Mouse (Mus musculus) urinary bladder, postnatal 25 days (tissue): Measurements from ENCODE around the gene Nxf1.
"Not testable (repeated sequence)": the region's sequence is repeated elsewhere in the genome, so short reads cannot be mapped to it uniquely, and the experiment has no call there.

Experiments used
- DNase-seq: peaks from one replicate; pipeline ENCODE4 v3.0.0; 2022; ENCODE audit warnings: low spot score

Gene Nxf1

DNA sequence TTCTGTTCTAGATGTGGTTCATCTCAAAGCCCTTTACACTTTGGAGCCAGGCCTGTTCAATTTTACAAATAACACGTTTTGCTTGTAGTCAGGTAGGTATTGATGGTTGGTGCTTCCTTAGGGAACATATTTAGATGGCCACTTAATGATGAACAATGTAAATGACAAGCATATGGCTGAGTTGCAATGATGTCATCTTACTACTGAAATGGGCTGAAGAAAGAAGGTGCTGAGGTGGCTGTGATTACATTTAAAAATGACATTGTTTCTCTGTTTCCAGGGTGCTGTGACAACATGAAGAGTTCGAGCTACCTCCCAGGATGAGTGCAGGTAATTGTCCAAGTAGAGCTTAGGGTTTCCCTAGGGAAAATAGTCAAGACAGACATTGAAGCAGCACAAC, 32.5 kb upstream of the Nxf1 start:
- DNase-seq = no peak

DNA sequence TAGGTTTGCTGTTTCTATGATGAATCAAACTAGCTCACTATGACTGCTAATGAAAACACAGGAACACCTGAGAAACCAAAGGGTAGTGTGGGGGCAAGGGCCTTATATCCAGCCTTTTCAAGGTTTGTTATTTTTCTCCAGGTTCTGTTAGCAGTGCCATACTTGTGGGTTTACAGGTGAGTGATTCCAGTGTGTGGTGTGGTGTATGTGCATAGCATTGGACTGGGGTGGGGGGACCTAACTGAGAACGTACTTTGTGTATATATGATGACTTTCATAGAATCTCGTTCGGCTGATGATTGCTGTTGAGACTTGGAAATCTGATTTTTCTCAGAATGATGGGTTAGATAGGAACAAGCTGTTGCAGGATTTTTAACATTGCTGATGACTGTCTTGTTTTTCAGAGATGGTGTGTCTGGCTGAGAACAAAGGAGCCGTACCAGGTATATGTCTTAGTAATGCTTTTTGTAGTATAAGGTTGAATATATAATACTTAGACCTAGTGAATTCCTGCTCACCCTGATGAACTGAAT, 31.7 kb upstream of the Nxf1 start:
- DNase-seq = no peak

DNA sequence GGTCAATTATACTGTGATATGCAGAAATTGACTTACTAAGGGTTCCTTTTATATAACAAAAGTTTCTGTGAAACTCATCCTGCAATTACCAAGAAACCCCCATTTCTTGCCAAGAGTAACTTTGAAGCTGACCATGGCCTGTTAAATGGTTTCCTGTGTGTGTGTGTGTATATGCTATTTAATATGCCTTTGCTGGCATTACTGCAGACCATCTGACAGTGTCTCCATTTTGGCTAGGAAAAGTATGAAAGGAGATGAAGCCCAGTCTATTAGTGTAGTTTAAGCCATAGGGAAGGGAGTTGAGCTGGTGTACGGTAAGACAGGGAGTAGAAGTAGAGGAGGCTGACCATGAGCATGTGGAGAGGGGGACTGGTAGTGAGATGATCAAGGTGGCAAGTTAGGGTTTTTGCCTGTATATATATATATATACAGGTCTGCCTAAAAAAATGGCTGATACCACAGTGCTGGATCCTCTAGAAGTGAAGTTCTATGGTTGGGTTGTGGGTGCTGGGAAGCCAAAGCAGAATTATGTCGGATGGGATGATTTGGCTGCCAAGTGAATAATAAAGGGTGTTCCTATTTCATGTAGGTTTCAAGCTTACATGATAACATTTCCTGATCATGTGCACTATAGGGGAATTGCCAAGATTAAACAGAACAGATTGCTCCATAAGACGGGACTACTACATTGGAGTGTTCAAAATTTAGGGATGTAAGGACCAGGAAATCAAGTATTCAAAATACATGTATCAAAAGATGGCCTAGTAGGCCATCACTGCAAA, 30.1 kb upstream of the Nxf1 start:
- no peak for DNase-seq

DNA sequence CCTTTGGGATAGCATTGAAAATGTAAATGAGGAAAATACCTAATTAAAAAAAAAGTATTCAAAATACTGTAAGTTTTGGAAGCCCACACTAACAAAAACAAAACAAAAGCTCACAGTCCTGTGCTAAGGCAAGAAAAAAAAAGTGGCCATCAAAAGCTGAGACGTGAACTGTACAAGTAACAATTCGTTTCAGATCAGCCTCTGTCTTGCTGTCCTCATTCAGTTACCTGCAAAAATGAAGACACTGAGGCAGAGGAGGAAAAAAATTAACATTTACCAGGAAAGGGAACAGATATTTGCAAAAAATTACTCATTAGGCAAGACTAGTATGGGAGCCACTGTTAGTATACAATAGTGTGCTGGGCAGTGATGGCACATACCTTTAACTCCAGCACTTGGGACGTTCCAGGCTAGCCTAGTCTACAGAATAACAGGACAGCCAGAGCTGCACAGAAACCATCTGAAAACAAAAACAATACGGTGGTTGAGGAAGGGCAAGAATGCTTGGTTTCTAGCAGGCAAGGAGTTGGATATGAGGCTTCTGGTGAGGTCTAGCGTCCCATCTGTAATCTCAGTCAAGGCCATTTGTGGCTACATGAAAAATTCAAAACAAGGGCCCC, 29.3 kb upstream of the Nxf1 start:
- DNase-seq = no peak

DNA sequence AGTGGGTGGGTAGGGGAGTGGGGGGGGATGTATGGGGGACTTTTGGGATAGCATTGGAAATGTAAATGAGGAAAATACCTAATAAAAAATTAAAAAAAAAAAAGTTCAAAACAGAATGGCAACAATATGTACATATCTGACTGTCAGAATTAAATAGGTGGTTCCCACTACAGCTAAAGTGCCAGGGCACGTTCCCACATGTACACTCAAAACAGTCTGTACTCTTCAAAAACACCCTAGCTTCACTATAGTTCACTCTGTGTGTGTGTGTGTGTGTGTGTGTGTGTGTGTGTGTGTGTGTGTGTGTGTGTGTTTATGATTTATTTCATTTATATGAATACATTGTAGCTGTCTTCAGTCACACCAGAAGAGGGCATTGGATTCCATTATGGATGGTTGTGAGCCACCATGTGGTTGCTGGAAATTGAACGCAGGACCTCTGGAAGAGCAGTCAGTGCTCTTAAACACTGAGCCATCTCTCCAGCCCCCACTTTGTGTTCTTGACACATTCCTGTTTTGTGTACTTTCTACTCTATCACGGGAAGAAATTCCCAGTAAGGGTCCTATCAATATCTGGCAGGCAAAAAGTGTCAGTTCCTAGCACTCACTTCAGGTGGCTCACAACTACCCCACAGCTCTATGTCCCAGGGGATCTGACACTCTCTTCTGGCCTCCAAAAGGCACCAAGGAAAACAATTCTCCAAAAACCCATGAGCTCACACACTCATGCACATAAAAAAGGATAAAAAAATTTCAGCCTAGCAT, 28.4 kb upstream of the Nxf1 start:
- not testable (repeated sequence) for DNase-seq

DNA sequence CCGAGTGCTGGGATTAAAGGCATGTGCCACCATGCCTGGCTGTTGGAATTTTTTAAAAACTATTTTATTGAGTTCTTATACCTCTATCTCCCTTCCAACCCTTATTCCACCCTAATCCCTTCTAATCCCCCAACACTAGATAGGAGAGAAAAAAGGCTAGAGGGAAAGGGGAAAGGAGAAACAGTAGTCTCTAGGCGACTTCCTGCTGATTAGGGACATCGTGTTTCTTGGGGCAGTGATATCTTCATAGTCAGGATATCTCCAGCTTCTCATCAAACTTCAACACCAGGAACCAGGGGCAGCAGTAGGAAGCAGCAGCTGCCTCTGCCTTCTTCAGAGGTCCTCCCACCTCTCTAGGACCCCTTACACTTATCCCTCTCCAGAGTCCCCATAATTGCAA, 22.5 kb upstream of the Nxf1 start:
- no peak for DNase-seq

DNA sequence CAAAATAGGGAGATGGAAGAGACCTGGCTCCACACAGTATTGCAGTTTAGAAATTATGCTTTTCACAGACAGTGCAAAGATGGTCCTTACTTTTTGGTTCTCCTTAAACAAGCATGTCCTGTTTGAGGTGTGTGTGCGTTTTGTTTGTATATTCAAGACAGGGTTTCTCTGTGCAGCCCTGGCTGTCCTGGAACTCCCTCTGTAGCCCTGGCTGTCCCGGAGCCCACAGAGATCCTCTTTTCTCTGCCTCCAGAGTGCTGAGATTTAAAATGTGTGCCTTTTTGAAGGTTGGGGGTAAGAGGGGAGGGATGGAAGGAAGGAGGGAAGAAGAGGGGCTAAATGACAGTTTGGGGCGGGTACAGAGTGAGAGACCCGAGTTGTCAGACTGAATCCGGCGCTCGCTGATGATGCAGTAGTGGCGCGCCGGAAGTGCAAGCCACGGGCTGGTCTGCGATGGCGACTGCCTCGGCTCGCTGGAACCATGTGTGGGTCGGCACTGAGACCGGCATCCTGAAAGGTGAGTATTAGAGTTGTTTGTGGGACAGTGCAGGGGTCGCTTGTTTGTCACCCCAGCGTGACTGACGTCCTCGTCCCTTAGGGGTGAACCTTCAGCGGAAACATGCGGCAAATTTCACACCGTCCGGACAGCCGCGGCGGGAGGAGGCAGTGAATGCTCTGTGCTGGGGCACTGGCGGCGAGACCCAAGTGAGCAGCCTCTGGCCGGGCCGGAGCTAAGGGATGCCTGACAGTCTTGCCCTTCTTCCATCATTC, 21.3 kb upstream of the Nxf1 start, which contains the start of gene Wdr74:
Wdr74 (plus strand) TSS at position 439 of the 771 bp plus-strand sequence.
- DNase-seq = peak; percentile 93

DNA sequence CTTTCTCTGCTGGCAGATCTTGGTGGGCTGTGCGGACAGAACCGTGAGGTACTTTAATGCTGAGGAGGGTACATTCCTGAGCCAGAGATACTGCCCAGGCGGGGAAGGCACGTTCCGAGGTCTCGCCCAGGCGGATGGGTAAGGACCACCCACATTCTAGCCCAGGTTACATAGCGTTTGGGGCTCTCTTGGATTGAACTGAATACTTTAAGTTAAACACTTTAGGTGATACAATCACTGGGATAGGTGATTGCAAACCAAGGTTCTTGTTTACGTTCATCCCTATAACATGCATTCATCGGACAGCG, 20.8 kb upstream of the Nxf1 start:
- no peak for DNase-seq

DNA sequence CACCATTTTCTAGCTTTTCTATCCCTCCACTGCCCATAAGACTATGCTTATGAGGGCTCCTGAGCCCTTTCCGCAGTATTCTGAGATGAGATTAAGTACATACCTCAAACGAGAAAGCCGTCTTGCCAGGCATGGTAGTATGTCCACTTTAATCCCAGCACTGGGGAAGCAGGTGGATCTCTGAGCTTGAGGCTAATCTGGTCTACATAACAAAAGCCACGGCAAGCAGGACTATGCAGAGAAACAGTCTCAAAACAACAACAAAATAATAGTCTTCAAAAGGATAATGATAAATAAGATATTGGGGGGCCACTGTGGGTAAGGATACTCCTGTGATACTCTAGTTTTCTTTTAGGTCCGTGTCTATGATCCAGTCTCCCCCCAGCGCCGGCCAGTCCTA, 18.0 kb upstream of the Nxf1 start:
- DNase-seq = no peak

DNA sequence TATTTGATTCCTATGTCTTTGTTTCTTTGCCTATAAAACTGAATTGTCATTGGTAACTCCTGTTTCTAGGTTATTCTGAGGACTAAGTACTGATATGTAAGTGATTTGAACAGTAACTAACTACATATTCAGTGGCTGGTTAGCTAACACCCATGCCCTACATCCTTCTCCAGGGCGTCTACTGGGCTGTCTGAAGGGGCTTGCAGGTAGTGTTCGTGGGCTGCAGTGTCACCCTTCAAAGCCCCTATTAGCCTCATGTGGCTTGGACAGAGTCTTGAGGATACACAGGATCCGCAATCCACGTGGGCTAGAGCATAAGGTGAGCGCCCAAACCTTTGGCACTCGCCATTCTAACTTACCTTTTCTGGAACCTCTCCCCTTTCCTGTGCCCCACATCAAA, 17.2 kb upstream of the Nxf1 start:
- no peak for DNase-seq

DNA sequence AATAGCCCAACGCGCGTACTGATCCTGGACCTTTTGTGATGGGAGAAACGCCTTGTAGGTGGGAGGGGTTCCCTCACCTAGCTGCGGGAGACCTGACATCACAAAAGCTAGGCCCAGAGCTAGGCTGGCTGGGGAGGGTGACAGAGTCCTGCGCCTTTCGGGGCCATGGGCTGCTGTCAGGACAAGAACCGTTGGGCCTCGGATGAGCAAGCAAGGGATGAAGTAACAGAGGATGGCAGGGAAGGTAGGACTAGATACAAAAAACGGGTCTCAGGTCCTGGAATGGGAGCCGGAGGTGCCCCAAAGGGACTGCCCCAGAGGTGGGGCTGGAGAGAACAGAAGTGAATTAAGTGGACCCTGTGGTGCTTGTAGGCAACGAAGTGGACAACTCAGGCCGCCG, 16.3 kb upstream of the Nxf1 start, which contains the start of gene 1700092M07Rik:
1700092M07Rik (plus strand) TSS at position 116 of the 400 bp plus-strand sequence.
- DNase-seq = no peak

DNA sequence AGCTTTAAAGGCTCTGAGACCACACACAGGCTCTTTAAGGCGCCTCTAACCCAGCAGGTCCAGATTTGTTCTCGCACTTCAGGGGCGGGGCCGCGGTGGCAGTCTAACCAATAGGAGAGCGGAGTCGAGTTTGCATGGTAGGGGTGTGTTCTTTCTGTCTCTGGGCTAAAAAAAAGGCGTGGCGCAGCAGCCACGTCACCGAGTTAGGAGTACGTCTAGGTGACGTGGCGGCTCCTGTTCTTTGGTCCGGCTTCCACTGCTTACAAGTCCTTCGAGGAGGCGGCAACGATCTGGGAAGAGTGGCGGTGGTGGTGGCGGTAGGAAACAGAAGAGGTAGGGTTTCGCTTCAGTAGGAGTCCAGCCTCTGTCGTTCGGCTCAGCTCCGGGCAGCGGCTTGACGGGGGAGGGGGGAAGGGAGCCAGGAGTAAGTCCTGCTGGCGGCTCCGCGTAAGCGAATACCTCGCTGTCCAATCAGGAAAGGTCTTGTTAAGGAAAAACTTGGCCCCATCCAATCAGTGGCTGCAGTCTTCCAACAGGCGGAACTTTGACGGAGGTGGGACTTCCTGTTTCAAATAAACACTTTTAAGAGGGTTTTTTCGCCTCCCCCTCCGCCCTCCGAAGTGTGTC, 15.5 kb upstream of the Nxf1 start, which contains the start of gene Stx5a:
Stx5a (plus strand) TSS at position 171 of the 627 bp plus-strand sequence.
- DNase-seq = peak; percentile 84

DNA sequence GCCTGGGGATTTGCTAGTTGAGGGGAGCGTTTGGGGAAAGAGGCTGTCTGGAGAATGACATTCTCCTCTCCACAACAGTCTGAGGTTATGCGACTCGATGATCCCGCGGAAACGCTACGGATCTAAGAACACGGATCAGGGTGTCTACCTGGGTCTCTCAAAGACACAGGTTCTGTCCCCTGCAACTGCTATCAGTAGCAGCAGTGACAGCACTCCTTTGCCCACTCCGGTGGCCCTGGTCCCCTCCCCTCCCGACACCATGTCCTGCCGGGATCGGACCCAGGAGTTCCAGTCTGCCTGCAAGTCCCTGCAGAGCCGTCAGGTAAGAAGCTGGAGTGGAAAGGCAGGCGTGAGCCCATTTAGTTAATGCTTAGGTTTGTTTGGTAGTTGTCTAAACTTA, 14.7 kb upstream of the Nxf1 start:
- no peak for DNase-seq

DNA sequence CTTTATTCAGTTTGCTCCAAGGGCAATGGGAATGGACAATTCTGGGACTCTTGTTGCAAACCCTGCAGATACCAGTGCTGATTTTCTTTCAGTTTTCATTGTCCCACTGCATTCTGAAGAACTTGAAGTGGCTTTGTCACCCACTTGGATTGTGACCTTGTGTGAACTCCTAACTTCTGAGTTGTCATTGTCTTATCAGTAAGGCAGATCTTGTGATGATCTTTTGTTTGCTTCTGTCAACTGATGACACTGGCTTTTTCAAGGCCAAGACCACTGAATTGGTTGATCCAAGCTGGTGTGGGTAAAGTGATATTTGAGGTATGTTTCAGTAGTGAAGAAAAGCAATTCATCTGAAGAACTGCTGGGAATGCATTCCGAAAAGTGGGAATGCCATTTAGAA, 11.5 kb upstream of the Nxf1 start:
- DNase-seq = no peak

DNA sequence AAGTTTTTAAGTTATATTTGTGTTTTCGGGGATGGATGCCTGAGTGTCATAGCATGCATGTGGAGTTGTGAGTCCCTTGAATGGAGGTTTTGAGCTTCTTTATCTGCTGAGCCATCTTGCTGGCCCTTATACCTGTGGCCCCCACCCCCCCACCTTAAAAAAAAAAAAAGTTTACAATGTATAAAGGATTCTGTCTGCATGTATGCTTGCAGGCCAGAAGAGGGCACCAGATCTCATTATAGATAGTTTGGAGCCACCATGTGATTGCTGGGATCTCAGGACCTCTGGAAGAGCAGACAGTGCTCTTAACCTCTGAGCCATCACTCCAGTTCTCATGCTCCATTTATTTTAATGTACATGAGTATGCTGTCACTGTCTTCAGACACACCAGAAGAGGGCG, 9.5 kb upstream of the Nxf1 start:
- no peak for DNase-seq

DNA sequence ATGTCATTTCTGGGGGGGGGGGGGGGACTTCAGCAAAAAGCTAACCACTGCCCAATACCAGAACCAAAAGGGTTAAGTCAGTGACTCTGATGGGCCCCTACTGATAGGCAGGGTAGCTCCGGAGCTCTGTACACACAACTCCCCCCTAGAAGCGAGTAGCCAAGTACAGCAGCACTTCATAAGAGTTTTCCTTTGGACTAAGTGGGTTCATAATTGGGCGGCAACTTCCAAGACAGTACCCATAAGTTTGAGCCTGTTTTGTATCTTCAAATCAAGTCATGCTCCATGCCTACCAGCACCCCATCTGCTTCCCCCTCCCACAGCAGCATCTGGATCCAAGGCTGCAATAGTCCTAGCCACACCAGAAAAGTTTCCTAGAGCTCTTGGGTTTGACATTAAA, 1.2 kb upstream of the Nxf1 start:
- DNase-seq = no peak

DNA sequence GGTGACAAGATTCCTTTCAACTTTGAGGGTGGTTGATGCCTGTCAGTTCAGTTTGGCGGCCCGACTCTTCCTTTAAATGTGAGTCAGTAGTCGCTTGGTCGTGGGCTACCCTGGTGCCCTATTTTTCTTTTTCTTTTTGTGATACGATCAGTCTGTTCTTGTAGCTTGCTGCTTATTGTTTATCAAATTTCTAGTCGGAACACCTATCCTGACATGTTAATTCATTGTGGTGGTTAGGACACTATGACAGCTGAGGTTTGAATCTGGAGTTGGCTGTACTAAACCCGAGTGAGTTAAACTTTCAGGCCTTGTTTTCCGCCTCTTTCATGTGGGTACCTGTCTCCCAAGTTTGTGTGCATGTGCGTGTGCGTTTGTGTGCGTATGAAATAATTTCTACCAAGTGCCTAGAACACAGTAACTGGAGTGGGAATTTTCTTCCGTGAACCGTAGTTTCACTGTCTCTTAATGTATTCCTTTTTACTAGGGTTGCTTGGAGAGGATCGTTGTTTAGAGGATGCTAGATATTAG, 662 bp downstream of the Nxf1 start:
- no peak for DNase-seq

DNA sequence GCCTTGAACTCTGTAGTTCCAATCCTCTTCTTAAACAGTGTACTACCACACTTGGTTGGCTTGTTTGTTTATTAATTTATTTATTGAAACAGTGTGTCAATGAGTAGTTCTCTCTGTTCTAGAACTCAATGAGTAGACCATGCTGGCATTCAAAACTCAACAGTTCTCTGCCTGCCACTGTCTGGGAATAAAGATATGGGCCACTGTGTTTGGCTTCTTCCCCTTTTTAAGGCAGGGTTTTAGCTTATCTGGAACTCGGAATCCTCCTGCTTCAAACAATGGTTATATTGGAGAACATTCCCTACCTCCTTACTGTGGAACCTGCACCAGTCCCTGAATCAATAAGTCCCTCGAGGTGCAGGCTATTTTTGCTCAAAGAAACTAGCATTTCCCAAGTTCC, 2.0 kb downstream of the Nxf1 start:
- no peak for DNase-seq

DNA sequence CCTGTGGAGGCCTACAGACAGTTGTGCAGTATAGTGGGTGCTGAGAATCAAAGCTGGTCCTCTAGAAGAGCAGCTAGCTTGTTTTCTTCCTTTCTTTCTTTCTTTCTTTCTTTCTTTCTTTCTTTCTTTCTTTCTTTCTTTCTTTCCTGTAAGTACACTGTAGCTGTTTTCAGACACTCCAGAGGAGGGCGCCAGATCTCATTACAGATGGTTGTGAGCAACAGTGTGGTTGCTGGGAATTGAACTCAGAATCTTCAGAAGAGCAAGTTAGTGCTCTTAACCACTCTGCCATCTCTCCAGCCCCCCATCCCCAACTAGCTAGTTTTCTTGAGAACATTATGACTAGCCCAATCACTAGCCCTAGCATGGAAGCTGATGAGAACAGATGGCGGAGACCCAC, 3.9 kb downstream of the Nxf1 start:
- no peak for DNase-seq

DNA sequence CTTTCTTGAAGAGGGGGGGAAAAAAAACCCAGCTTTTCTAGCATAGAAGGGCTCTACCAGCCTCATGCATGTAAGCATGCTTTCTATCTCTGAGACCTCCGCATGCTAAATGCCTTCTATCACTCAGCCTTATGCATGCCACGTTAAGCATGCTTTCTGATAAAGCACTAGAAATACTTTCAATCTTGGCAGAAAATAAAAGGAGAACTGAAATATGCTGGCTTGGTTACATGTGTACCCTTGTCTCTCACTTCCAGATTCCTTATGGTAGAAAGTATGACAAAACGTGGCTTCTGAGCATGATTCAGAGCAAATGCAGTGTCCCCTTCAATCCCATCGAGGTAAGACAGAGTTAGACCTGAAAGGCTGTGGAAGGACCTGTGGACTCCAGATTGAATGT, 6.4 kb downstream of the Nxf1 start:
- no peak for DNase-seq

DNA sequence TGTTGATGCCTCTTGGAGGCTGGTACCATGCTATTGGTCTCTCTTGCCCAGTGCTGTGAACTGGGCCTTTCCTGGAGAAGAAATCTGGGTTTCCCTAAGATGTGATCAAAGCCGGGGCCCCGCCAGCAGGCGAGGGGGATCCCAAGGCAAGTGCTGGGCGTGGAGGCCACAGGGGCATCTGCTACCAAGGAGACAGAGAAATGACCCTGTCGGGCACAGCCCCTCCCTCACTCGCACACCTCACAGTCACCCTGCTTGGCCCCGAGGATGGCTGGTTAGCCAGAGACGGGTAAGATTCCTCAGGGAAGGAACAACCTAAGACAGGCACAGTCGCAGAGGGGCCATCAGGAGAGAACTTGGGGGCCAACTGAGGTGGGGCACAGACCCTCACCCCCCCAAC, 8.7 kb downstream of the Nxf1 start:
- no peak for DNase-seq
